Mouse (Mus musculus) bone marrow macrophage, adult 2 months (primary cell): ENCODE data around the gene Usp54.

Source experiments
- CTCF ChIP-seq: IDR thresholded peaks from 2 replicates; pipeline ENCODE4 v1.5.1; 2012; ENCODE audit warnings: low read depth, mild to moderate bottlenecking, low read length, moderate library complexity
- POLR2A ChIP-seq: IDR thresholded peaks from 2 replicates; pipeline ENCODE4 v1.6.1; 2012; ENCODE audit warnings: mild to moderate bottlenecking, low read depth, low read length, borderline replicate concordance

DNA sequence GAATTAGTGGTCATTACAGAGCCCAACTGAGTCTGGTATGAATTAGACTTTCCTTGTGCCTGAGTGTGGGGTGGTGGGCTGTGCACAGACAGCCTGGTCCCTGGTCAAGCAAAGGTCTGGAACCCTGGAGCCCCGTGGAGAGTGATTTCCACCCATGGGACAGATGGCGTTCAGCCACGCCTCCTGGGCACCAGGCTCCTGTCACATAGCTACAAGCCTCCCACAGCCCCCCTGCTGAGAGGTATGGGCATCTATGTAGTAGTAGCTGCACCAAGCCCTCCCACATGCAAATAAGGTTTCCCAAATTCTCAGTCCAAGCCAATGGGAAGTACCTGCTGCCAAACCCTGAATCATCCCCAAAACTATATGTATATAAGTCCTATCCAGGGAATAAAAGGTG is 13.9 kb downstream of the Usp54 start:
- TF ChIP-seq CTCF (no peak), POLR2A (no peak)
